Mouse (Mus musculus): Measurements from ENCODE around the gene Ecm1.

The Ecm1 gene

DNA sequence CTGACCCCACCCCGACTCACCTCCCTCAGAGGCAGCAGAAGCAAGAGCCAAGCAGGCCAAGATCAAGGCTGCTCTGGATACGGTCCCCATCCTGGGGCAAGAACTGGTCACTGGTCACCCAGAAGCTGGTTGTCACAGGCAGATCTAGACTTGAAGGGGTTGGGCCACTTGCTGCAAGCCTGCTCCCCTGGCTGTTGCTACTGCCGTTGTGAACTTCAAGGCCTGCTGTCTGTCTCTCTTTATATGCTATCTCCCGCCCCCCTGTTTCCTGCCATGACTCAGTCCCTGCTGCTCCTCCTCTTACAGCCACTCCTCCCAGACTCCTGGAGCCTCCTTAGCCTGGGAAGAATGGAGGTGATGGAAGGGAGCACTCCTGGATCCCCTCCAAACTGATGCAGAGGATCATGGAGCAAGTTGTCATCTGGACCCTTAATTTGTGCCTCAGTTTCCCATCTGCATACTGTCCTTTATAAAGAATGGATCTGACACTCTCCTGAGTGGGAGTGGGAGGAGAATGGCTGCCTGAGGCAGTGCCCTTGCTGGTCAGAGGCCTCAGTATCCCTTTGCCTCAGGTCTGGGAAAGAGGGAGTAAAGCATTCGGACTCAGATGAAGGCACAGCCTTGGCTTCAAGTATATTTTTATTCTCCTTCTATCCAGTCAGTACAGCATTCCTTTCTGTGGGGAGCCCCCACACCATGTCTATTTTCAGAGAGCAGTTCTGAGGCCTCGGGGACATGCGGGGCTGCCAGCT, at the start of gene Ecm1:
Gene Ecm1 (minus strand): TSS at position 217 of the 752 bp plus-strand sequence.
- DNase-seq (ENCODE audit: low spot score), result peak; percentile 29

DNA sequence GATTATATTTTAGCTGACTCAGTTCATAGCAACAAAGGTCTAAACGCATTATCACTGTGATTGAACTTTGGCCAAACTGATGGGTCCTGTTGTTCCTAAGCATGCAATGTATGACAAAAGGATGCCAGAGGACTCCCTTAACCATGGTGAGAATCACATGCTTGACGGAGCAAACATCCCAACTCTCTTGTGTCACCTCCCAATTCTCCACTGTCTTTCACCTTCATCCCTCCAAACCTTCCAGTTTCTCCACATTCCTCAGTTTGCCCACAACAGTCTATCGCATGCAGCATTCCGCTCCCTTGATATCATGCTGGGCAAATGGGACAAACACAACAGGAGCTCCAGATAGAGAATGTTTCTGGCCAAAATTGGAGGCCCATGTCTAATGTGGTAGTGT, 46.1 kb upstream of the Ecm1 start:
- no peak for DNase-seq (ENCODE audit: low spot score)

DNA sequence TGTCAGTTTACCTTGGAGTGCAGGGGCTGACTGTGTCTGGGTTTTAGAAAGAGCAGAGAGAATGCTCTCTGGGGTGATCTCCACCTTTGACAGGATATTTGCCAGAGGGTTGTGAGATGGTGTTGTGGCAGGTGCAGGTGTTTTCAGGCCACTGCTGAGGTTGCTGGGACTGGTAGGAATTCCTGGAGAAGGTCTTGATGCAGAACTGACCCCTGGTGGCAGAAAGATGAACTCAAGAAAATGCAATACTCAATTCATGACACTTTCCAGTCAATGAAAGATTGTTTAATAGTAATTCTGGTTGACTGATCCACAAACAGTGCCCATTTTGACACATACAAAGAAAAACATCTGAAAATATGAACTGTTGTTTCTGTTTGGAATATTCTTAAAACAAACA, 32.6 kb upstream of the Ecm1 start:
- peak; percentile 53 for DNase-seq (ENCODE audit: low spot score)

DNA sequence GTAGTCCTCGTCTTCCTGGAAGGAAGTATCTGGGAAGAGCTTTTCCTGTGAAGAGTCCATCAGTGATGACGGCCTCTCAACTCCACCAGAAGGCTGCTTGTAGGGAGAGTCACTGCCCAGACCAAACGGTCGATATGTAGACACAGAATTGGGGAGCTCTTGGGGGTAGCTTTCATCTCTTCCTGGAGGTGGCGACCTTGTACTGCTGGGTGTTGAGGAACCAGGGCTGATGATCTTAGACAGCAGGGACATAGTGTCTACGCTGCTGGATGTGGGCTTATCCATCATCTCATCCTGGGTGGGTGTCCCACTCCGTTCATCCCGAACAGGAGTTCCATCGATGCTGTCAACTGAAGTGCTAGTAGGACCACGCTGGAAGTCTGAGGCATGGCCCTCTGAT, 26.2 kb upstream of the Ecm1 start:
- no peak for DNase-seq (ENCODE audit: low spot score)

- no peak for DNase-seq (ENCODE audit: low spot score)
These were observed 24.4 kb upstream of the Ecm1 start for GRCm38 (mm10) chr3:95763811-95764210.

GRCm38 (mm10) chr3:95762961-95763360, 23.6 kb upstream of the Ecm1 start:
- peak; percentile 17 for DNase-seq (ENCODE audit: low spot score)

GRCm38 (mm10) chr3:95761771-95762170, 22.4 kb upstream of the Ecm1 start:
- no peak for DNase-seq (ENCODE audit: low spot score)

- DNase-seq (ENCODE audit: low spot score), result no peak
These were observed 21.3 kb upstream of the Ecm1 start for GRCm38 (mm10) chr3:95760656-95761055.

DNA sequence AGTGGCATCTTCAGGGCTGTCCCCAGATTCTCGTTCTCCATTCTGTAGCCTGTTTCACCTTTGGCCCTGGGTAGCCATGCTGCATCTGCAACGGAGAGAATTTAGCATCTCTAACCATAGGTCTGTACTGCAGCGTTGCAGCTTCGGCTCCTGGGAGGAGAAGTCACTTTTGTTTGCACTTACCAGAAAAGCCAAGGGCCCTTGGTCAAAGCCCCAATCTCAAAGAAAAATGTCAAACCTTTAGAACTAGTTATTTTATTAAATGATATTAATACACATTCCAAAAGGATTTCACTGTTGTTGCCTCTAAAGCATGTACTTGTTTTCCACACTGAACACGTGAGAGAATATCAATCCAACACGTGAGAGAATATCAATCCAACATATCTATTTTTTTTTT, 20.7 kb upstream of the Ecm1 start, which contains the start of gene Tars2:
Gene Tars2 (minus strand): TSS at position 101 of the 400 bp plus-strand sequence.
- no peak for DNase-seq (ENCODE audit: low spot score)

DNA sequence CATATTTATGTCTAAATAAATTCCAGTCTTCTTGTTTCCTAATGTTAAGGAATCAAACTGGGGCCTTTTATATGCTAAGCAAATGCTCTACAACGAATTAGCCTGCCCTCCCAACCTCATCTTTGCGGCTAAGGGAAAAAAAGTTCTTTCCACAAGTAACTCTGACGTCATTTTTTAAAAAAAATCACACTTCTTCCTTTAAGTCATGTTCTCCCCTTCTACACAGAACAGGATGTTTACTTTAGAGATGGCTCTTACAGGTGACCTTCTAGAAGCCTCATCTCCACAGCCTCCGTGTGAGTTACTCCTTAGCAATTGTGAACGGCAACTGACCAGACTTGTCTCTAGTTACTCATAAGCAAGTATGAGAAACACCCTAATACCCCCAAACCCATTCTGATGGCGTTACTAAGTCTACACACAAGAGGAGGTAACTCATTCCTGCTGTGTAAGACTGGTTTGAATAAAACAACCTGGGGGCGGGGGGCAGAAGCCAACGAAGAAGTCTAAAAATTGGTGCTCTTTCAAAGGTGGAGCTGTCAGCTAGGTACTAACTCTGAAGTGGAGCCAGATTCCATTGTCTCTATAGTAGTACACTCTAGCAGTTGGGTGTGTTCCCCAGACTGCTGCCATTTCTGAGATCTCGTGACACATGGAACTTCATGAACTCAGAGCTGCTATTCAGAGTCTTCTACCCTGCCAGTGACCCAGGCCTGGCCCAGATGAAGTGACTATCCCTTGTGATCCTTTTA, 19.3 kb upstream of the Ecm1 start:
- no peak for DNase-seq (ENCODE audit: low spot score)

DNA sequence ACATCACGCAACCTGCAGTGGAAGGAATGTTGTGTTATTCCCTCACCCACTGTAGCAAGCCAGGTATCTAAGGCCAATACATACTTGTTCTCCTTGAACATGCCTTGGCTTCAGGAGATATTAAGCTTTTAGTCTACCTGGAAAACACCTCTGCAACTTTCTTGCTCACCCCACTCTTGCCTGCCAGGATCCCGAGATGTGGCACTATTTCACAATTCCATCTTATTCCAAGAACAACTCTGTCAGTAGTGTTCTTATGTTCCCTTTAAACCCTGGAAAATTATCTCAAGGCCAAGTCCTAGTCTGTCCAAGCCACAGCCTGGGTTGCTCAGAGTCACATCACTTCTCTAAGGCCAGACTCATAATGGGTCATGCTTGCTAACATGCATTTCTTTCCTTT, 17.4 kb upstream of the Ecm1 start:
- no peak for DNase-seq (ENCODE audit: low spot score)

DNA sequence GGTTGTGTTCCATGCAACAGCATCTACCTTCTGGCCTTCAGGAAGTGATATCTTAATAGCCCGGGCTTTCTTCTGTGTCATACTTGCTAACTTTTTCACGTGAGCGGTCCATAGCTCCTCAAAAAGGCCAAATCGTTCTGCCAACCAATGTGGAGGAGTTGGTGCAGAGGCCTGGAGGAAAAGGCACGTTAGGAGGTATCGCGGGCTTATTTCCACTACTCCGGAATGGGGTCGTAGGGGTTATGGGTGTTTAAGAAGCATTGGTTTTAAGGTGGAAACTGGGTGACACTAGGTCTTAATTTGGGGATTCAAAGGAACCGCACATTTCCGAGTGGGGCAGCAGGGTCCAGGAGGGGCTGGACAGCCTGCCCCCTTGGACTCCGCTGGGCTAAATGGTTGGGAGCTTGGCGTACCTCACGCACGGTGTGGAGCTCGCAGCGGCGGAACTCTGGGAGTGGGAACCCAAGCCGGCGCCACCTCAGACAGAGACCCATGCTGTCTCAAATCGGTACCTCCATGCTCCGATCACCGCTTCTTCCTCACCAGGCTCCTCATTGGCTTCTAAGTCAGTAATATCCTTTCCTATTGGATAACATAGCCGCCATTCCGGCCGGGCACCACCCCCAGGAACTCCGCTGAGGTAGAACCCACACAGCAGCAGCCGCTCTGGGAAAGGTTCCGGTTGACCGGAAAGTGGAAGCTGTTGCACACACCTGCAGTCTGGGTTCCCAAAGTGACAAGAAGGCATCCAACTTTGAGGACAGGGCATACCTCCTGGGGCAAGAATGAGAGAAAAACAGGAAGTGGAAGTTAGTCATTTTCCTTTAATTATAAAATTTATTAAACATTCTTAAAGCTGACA, 15.2 kb upstream of the Ecm1 start:
- peak; percentile 95 for DNase-seq (ENCODE audit: low spot score)

DNA sequence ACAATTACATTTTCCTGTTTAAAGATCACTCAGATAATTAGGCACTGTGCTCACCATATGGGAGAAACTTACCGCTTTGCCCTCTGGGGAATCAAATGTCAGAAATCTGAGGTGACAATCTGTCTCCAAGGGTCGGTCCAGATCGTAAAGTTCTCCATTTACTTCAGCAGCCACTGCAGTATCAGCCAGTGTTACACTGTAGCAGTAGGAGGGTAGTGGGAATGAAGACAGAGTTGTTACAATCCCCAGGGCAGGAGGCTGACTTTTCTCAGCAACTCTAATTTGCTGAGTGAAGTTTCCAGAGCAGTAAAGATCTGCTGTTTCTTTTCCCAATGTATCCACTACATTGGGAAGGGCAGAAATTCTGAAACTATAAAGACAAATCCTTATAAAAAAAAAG, 13.6 kb upstream of the Ecm1 start:
- no peak for DNase-seq (ENCODE audit: low spot score)

DNA sequence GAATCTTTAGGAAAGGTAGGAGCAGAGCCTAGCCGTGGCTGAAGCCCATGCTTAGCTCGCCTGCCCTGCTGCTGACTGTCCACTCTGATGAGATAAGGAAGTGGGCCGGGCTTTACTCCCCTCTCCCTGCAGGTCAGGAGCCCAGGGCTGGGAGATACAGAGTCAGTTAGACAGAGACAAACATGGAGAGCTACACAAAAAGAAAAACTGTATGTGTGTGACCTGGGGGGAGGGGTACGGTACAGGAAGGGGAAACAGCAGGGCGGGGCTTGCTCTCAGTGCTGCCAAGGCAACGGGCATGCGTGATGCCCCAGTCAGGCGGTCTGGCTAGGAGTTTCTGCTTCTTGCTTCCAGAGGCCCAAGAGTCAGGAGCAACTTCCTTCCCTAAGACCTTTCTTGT, 1.0 kb upstream of the Ecm1 start:
- no peak for DNase-seq (ENCODE audit: low spot score)

GRCm38 (mm10) chr3:95735071-95735670, 4.2 kb downstream of the Ecm1 start:
- no peak for DNase-seq (ENCODE audit: low spot score)

DNA sequence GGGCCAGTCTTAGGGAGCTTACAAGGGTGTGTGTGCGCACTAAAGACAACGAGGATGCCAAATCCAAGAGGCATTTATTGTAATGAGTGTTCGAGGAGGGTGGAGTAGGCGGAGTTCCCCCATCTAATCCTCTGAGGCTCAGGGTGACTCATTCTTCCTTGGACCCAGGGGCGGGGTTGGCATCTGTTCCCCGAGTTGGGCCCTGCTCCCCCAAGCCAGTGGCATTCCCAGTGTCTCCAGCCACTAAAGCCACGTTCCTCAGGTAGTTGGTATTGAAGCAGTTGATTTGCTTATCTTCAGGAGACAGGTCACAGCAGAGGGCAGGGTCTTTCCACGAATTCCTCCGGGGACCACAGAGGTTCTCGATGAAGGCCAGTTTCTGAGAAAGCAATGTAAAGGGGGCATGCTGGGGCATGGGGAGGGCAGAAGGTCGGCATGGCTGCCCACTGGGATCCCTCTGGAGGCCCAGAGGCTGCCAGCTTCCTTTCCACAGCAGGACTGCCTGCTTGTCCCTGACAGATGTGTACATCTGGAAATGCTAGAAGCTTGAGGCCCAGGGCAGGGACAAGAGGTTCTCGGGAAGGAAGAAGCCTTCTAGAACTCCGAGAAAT, 5.2 kb downstream of the Ecm1 start:
- no peak for DNase-seq (ENCODE audit: low spot score)

DNA sequence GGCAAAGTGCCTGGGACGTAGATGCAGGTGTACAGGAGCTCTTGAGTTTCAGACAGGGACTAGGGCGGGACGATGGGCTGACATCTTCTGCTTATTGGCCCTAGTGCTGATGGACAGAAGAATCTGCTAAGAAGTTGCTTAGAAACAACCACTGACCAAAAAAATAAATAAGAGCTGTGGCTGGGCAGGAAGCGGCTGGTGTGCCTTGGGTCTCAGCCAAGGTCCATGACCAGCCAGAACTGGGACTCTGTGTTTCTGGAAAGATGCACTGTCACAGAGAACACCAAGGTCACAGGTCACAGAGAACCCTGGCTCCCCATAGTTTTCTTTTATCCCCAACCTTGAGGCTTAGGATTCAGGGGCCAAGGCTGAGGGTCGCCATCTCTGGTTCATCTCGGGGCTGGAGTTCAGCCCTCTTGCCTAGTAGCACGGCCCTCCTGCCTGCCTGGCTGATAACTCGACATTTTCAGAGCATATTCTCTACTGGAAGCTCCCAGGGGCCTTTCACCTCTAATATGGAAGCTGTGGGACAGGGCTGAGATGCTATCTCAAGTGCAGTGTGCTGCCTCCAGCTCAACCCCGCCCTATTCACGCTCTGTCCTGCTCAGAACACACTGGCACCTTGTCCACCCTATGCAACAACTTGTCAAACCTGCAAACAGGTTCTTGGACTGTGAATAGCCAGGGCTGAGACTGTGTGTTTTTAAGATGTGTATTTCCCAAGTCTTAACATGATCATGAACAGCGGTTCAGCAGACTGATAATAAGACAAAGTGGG, 6.4 kb downstream of the Ecm1 start:
- no peak for DNase-seq (ENCODE audit: low spot score)

DNA sequence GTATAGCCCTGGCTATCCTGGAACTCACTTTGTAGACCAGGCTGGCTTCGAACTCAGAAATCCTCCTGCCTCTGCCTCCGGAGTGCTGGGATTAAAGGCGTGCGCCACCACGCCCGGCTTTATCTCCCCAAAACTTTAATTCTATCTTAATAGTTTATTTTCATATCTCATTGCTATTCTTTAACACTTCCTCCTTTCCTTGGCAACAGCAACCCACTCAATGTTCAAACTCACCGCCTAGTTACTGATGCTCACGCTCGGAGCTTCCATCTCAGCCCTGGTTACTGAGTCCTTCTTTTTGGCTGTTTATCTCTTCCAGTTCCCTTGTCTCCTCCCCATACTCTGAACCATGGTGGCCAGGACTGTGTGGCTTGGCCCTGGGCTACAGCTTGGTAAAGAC, 7.1 kb downstream of the Ecm1 start:
- no peak for DNase-seq (ENCODE audit: low spot score)

GRCm38 (mm10) chr3:95731802-95732201, 7.6 kb downstream of the Ecm1 start:
- no peak for DNase-seq (ENCODE audit: low spot score)

GRCm38 (mm10) chr3:95730431-95730830, 8.9 kb downstream of the Ecm1 start:
- DNase-seq (ENCODE audit: low spot score), result peak; percentile 37

- no peak for DNase-seq (ENCODE audit: low spot score)
These were observed 10.5 kb downstream of the Ecm1 start for GRCm38 (mm10) chr3:95728906-95729305.

All from embryo, embryonic 10.5 days (tissue).